Mouse (Mus musculus): ENCODE results near the gene Kat5. TPM values are rescaled to one million over a fixed set of nuclear protein-coding genes. Genes with fewer than 3 reads are reported as not detected.

The Kat5 gene
- total RNA-seq (2012; rRNA removed) (51.0 and 54.5 TPM in 2 replicates), polyA plus RNA-seq (2012; ENCODE audit: insufficient read depth in 1 of 2, insufficient read length in 2 of 2, low read depth in 1 of 2, low replicate concordance in 2 of 2, missing spikeins in 1 of 2) (10 to 100 TPM in 1 of 2 experiments, not detected in 1; 67.6 TPM)

DNA sequence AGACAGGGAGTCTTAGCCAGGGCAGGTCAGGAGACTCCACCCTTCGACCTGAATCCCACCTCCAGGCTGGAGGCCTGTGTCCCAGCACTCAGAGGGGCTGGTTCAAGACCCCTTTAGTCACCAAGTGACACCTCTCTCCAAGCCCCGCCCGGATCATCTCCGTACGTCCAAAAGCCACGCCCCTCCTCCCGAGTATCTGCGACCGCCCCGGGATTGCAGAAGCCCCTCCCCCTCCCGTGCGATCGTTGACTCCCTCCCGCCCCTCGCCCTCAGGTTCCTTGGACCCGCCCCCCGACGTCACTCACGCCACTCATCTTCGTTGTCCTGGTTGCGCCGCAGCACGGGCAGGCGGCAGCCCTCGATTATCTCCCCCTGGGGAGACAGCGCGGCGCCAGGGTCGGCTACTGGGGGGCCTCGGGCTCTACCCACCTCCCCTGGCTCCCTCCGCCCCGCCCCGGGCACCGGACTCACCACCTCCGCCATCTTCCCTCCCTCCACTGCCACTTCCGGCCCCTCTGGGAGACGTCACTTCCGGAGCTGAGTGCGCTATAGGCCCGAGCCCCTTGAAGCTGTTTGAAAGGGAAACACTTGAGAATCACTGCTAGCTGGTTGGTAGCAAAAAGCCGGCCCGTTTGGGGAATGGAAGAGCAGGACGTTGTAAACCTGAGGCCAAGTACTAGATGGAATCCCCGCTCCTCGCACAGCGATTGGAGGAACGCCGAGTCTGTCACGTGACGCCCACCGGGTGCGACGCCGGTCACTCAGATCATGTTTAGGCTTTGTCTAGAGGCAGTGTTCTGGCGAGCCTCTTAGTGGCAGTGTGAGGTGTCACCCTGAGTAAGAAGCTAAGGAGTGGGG, at the start of gene Kat5:
Kat5 (minus strand) TSS at position 691 of the 858 bp plus-strand sequence.
- peak; percentile 94 for DNase-seq (ENCODE audit: low read depth, low spot score)
- H3K9ac ChIP-seq (ENCODE audit: control insufficient read depth, low read depth, low read length, poor library complexity, severe bottlenecking): peak within 1 kb of the TSS; percentile 90
- peaks cover 0 to 37% of the 10 kb centered on the region in 2 experiments; a peak in 2 of 4 replicates for H3K36me3 ChIP-seq (ENCODE audit: control insufficient read depth in 1 of 2, insufficient read depth in 2 of 2, low read length in 2 of 2)
- no peaks in the 10 kb centered on the region for H3K27me3 ChIP-seq (ENCODE audit: control insufficient read depth in 1 of 2, insufficient read depth in 2 of 2, low read length in 2 of 2)
- H3K9me3 ChIP-seq (replicated peaks; ENCODE audit: insufficient read depth, low read length): no peaks in the 10 kb centered on the region
- peaks cover 11 to 33% of the 10 kb centered on the region in 2 experiments for H3K4me1 ChIP-seq (ENCODE audit: control insufficient read depth in 1 of 2, insufficient read depth in 2 of 2, low read length in 2 of 2)
- peaks cover 7% of the 10 kb centered on the region for H3K79me2 ChIP-seq (ENCODE audit: control insufficient read depth, insufficient read depth, low read length, poor library complexity)
- peak within 1 kb of the TSS; percentile 98 for H3K27ac ChIP-seq (ENCODE audit: control insufficient read depth, low read depth, low read length)
- peak within 1 kb of the TSS; percentile 89 to 93 for H3K4me3 ChIP-seq (ENCODE audit: control insufficient read depth in 1 of 2, insufficient read depth in 1 of 2, low read depth in 2 of 2, low read length in 2 of 2)
- TF ChIP-seq TBP (IDR thresholded peaks at IDR 0.05; ENCODE audit: low read depth, low read length) (peak; percentile 60), RCOR1 (IDR thresholded peaks at IDR 0.05; ENCODE audit: low read depth, low read length) (0 out of 2 replicates have a peak, but pooled peaks have one; percentile 16), E2F4 (IDR thresholded peaks at IDR 0.05; ENCODE audit: borderline replicate concordance, low read depth, low read length) (peak; percentile 49; the same call in 1 of the 2 replicates), ETS1 (IDR thresholded peaks at IDR 0.05; ENCODE audit: low read depth, low read length) (peak; percentile 4; the same call in 1 of the 2 replicates), ELF1 (IDR thresholded peaks at IDR 0.05; ENCODE audit: low read depth, low read length) (peak; percentile 84), MEF2A (IDR thresholded peaks at IDR 0.05; ENCODE audit: extremely low read depth, insufficient replicate concordance, low read depth, low read length, poor library complexity, severe bottlenecking) (0 out of 2 replicates have a peak, but pooled peaks have one; percentile 43), MYB (IDR thresholded peaks at IDR 0.05; ENCODE audit: low read depth, low read length) (no peak), JUND (IDR thresholded peaks at IDR 0.05; ENCODE audit: low read depth, low read length) (no peak), NELFE (IDR thresholded peaks at IDR 0.05; ENCODE audit: low read depth, low read length) (peak; percentile 77), HCFC1 (IDR thresholded peaks at IDR 0.05; ENCODE audit: low read depth, low read length) (peak; percentile 91), CTCF (IDR thresholded peaks at IDR 0.05 in 2 of 3, conservative IDR thresholded peaks at IDR 0.05 in 1 of 3; ENCODE audit: control insufficient read depth in 1 of 3, insufficient read depth in 1 of 3, low read depth in 2 of 3, low read length in 3 of 3, poor library complexity in 1 of 3, severe bottlenecking in 1 of 3) (peak in 1 of 3 experiments; percentile 16; a peak in 1 of 6 replicates), SIN3A (IDR thresholded peaks at IDR 0.05; ENCODE audit: low read length) (peak; percentile 83), POLR2AphosphoS5 (IDR thresholded peaks at IDR 0.05; ENCODE audit: borderline replicate concordance, low read depth, low read length) (no peak), UBTF (IDR thresholded peaks at IDR 0.05; ENCODE audit: borderline replicate concordance, insufficient read depth, low read depth, low read length) (no peak), MAFK (IDR thresholded peaks at IDR 0.05; ENCODE audit: borderline replicate concordance, low read depth, low read length) (no peak), TCF12 (IDR thresholded peaks at IDR 0.05; ENCODE audit: low read depth, low read length) (peak; percentile 40; the same call in 1 of the 2 replicates), ZNF384 (IDR thresholded peaks at IDR 0.05; ENCODE audit: low read depth, low read length) (no peak), RAD21 (IDR thresholded peaks at IDR 0.05; ENCODE audit: low read depth, low read length) (no peak), EP300 (IDR thresholded peaks at IDR 0.05; ENCODE audit: low read depth in 1 of 2, low read length in 2 of 2) (no peak; a peak in 1 of 4 replicates), TAL1 (IDR thresholded peaks at IDR 0.05; ENCODE audit: low read length) (no peak), USF2 (IDR thresholded peaks at IDR 0.05; ENCODE audit: borderline replicate concordance in 1 of 2, insufficient read depth in 1 of 2, low read depth in 1 of 2, low read length in 2 of 2) (peak; percentile 60 to 88; a peak in 3 of 4 replicates), MAZ (IDR thresholded peaks at IDR 0.05; ENCODE audit: low read depth, low read length) (peak; percentile 51), ZC3H11A (IDR thresholded peaks at IDR 0.05; ENCODE audit: low read depth, low read length) (no peak), ZKSCAN1 (IDR thresholded peaks at IDR 0.05; ENCODE audit: low read depth, low read length) (no peak), POLR2AphosphoS2 (IDR thresholded peaks at IDR 0.05; ENCODE audit: low read length) (0 out of 2 replicates have a peak, but pooled peaks have one; percentile 44), USF1 (IDR thresholded peaks at IDR 0.05; ENCODE audit: low read depth, low read length) (peak; percentile 98), MXI1 (IDR thresholded peaks at IDR 0.05; ENCODE audit: low read depth, low read length) (peak; percentile 93), CHD1 (IDR thresholded peaks at IDR 0.05; ENCODE audit: low read depth, low read length) (no peak), GATA1 (IDR thresholded peaks at IDR 0.05; ENCODE audit: low read depth, low read length) (no peak), SMC3 (IDR thresholded peaks at IDR 0.05; ENCODE audit: low read depth, low read length) (no peak), CHD2 (IDR thresholded peaks at IDR 0.05; ENCODE audit: low read length) (no peak), GABPA (IDR thresholded peaks at IDR 0.05; ENCODE audit: low read depth, low read length) (no peak), MAX (IDR thresholded peaks at IDR 0.05; ENCODE audit: low read length) (peak; percentile 90), POLR2A (IDR thresholded peaks at IDR 0.05; ENCODE audit: control insufficient read depth in 1 of 2, insufficient read depth in 1 of 2, low read depth in 1 of 2, low read length in 2 of 2, poor library complexity in 1 of 2) (peak; percentile 59 to 83), ZMIZ1 (IDR thresholded peaks at IDR 0.05; ENCODE audit: low read depth, low read length) (peak; percentile 91)

Data from MEL (cell line).